Mouse (Mus musculus): ENCODE measurements around the gene St7.

- no peak for TF ChIP-seq CTCF (IDR thresholded peaks at IDR 0.05; ENCODE audit: control insufficient read depth, insufficient read depth, low read length)
- TF ChIP-seq POLR2A (IDR thresholded peaks at IDR 0.05; ENCODE audit: borderline replicate concordance, control insufficient read depth, low read depth, low read length) = no peak
These were observed 65.8 kb downstream of the St7 start for GRCm38 (mm10) chr6:17758568-17758967.
